Mouse (Mus musculus): Measurements from ENCODE around the gene Bub1b.
"Not testable (repeated sequence)": the region's sequence is repeated elsewhere in the genome, so short reads cannot be mapped to it uniquely, and the experiment has no call there.

Bub1b gene

DNA sequence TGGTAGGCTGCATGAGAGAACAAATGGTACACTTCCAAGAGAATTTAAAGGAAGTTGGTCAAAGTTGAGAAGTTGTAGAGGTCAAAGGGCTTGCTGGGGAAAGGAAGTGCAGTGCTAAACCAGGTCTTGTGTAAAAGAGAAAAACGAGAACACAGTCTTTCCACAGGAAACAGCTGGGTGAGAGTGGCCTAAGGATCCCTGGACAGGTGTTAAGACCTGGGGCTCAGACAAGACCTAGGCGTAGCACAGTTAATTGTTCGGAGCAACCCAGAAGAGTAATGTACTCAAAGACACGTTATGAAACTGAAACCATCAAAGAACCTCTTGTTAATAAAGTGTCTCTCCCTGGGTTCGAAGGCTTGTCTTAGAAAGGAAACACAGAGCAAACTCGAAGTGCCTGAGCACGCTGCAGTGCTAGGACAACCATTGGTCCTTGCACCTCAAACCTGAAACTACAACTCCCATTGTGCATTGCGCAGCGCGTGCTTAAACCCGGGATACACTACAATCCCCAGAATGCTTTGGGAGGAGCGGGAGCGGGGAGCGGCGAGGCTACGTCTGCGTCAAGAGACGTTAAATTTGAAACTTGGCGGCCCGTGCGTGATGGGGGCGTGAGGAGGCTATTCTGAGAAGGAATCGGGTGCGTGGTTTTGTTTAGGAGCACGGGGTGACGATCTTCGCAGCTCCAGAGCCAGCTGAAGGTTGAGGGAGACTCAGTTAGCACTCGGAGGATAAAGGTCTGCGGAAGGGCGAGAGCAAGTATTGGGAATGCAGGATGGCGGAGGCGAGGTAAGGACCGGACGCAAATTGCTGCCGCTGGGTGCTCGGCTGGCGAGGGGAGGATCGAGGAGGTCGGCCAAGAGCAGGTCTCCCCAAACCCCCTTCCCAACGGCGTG, at the start of gene Bub1b:
TSS of gene Bub1b (plus strand) at position 539 of the 896 bp plus-strand sequence.
- peak; percentile 90 for DNase-seq (ENCODE audit: low spot score)

DNA sequence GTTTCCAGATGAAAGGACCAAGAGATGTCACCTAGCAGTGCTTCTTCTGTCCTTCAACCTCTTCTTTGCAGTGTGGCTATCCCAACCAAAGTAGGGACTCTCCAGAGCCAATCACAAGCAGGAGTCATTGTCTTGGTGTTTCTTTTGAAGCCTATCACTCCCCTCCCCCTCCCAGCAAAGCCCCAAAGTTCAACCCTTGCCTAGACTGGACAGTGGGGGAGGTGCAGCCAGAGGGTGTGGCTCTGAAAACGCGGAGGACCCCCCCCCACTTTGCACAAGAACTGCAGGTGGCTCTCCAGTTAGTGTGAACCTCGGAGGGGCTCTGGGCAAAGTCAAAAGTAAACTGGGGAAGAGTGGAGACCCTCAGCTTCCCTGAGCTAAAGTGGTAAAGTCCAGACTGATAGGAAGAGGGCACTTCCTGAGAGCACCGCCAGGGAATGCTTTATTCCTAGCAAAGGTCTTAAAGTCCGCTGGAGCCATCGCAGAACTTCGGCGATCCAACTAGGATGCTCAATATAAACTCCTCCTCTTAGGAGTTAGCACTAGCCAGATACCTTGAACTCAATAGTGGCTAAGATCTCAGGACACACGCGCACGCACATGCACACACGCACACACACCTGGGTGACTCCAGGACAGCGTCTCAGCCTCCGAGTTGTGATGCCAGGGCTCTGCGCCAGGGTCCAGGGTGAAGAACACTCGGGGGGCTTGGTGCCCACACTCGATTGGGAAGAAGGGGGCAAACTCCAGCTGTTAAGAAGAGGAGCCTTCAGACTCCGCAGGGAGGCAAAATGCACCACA, 49.4 kb upstream of the Bub1b start:
- no peak for DNase-seq (ENCODE audit: low spot score)

DNA sequence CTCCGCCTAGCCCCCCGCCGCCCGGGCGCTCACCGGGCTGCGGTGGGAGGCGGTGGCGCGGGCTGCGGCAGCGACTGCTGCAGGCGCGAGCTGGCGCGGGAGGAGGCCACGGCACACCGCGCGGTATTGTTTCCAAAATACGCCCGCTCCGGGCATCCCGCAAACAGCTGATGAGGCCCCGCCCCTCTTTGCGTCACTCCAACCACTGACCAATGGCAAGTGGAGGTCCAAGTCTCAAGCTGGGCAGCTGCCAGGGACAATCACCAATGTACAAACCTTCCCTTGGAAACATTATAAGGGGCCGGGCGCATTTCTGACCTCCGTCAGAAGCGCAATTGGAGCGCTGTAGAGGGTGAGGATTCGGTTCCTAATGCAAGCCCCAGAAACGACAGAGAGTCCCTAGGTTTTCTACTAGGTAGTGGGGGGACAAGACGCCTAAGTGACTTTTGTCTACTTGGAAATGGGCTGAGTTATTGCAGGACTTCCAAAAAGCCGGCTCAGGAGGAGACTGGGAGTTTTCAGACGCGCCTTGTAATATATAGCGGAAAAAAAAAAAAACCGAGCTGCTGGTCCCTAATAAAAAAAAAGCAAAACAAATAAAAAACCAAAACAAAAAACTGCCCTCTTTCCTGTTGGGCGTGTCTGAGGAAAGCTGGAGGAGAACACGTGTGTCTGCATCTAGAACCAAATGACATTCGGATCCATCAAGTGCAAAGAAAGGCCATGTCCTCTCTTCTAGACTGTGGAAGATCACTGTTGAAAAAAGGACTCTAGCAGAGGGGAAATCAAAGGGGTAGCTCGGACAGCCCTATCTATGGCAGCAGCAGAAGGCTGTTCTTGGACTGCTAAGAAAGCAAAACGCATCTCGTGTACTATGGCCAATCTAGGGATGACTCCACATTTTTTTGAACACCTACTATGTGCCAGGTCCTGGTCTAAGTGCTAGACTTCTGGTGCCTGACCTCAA, 48.2 kb upstream of the Bub1b start, which contains the start of gene Bmf:
TSS of gene Bmf (minus strand) at position 181 of the 967 bp plus-strand sequence.
- DNase-seq (ENCODE audit: low spot score) = peak; percentile 37

DNA sequence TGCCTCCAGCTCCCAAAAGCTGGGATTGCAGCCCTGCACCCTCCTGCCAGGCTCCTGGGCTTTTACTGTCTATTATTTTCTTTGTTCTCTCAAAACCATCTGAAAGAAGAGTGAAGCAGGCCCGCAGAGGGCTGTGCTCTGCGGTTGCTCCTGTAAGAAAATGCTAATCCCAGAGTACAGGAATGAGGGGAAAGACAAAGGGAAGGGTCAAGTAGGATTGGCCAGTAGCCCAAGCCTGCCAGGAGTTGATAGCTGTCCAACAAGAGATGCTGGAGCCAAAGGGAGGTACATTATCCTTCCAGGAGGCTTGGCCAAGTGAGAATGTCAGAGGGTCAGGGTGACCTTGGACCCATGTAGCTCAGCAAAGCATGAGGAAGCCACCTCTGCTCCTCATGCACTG, 46.4 kb upstream of the Bub1b start:
- DNase-seq (ENCODE audit: low spot score) = no peak

DNA sequence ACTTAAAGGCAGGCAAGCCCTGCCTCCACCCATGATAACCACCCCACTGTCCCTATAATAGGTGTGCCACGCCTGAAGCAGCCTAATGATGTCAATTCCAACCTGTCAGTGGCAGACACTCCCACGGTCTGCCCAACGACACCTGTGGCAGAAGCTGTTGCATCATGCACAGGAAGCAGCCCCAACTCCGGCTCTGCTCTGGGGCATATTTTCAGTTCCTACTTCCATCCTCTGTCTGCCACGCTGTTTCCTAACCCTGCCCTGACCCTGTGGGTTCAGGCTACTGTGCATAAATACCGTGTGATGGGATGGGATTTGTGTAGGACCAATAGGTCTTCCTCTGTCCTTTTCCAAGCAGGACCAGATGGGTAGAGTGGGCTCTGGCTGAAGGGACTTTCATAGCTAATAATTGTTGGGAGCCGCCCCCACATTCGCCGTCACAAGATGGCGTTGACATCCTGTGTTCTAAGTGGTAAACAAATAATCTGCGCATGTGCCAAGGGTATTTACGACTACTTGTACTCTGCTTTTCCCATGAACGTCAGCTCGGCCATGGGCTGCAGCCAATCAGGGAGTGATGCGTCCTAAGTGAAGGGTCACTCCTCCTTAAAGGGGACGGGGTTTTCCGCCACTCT, 43.5 kb upstream of the Bub1b start:
- not testable (repeated sequence) for DNase-seq (ENCODE audit: low spot score)

DNA sequence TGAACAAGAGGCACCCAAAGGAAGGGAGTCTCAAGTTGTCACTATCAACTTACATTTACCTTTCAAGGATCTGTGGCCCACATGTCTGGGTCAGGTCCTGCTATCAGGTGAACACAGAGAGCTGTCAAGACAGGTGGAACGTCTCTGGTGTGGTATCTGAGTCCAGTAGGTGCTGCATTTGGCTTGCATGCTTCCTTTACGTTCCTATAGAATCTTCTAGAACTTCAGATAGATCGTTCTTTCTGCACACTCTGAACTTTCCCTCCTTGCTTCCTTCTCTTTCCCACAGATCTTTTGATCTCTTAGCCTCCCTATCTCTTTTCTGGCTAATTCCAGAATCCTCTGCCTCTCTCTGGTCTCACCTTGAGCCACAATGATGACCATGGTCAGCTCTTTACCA, 39.6 kb upstream of the Bub1b start:
- DNase-seq (ENCODE audit: low spot score) = no peak

DNA sequence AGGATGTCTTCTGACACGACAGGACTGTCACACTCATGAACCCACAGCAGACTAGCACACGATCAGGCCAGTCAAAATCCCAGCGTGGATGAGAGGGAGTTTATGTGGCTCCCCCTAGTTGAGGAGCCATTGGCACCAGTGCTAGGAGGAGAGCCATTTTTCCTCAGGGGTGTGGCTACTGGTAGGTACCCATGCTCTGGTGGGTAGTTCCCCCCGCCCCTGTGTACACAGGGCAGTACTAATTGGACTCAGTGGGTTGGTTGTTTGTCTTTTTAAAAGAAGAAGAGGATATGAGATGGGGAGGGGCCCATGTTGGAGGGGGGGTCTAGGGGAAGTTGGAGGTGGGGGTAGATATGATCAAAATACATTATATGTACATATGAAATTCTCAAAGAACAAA, 36.0 kb upstream of the Bub1b start:
- DNase-seq (ENCODE audit: low spot score) = no peak

DNA sequence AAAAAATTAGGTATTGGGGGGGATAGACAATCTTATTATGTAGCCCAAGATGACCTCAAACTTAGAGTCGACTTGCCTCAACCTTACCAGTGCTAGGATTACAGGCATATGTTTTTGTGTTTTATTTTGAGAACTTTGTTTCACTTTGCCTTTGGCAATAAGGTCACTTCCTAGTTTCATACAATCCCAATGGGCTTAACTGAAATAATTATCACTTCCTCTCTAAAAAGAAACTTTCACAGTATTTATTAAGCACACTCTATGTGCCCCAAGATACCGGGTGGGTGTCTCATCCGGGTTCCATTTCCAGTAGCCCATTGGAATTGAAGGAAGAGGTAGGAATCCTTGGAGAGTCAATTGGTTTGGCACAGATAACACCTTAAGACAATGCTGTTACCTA, 35.6 kb upstream of the Bub1b start:
- DNase-seq (ENCODE audit: low spot score) = no peak

DNA sequence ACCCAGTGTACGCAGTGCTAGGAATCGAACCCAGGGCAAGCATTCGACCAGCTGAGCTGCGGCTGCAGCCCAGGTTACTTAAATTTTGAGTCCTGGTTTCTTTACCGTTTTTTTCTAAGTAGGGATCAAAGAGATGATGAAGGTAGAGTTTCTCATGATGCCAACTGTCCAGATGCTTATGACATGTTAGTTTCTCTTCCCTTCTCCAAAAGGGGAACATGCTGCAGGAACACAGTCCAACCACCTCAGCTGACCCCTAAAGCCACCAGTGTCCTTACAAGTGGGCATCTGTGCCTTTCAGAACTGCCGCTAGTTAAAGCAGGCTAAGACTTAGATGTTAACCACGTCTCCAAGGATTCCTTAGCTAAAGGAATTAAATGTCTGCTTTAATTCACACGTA, 30.8 kb upstream of the Bub1b start:
- no peak for DNase-seq (ENCODE audit: low spot score)

DNA sequence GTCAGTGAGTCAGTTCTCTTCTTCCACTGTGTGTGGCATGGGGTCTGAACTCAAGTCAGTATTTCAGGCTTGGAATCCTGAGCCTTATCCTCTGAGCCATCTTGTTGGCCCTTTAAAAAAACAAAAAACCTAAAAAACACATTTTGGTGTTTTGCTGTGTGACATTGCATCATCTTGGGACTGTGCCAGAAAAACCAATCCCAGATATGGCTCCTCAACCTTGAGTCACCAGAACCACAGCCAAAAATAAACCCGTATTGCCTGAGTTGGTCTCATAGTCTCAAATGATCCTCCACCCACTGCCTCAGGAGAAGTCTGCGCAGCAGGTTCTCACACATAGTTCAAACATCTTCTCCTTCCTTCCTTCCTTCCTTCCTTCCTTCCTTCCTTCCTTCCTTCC, 27.1 kb upstream of the Bub1b start:
- DNase-seq (ENCODE audit: low spot score) = no peak

DNA sequence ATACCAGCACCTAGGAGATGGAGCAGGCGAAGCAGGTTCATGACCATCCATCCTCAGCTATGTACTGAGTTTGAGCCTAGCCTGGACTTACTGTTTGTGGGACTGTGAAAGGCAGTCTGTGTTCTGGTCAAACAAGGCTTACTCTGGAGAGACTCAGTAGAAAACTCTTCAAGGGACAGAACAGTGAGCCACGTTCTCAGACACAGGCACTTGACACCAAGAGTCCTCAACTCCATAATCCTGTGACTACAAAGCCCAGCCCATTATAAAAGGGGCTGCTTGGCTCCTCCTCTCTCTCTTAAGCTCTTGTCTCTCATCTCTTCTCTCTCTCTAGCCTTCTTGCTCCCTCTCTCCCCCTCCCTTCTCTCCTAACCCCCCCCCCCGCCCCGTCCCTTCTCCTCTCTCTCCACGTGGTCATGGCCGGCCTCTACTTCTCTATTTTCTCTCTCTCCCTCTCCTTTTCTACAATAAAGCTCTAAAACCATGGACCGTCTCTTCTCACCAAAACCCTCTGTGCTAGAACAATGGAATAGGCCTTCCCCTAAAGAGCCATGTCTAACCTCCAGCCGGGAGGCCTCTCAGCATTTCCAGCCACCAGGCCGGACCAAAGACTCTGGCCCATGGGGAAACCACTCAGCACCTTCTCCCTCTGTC, 25.7 kb upstream of the Bub1b start:
- no peak for DNase-seq (ENCODE audit: low spot score)

DNA sequence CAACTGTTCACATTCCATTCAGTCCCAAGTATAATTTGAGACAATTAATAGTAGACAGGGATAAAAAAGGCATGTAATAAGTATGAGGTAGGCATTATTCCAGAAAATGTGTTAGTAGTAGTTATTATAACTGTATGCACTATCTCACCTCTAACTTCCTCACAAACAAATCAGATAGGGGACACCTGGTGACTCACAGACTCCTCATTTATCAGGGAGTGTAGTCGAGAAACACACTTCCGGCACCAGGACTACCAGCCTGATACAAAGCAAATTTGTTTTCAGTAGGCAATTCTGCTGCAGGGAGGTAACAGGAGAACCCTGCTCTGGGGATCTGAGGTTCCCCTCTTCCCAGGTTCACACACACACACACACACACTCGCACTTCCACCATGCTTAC, 24.9 kb upstream of the Bub1b start:
- no peak for DNase-seq (ENCODE audit: low spot score)

DNA sequence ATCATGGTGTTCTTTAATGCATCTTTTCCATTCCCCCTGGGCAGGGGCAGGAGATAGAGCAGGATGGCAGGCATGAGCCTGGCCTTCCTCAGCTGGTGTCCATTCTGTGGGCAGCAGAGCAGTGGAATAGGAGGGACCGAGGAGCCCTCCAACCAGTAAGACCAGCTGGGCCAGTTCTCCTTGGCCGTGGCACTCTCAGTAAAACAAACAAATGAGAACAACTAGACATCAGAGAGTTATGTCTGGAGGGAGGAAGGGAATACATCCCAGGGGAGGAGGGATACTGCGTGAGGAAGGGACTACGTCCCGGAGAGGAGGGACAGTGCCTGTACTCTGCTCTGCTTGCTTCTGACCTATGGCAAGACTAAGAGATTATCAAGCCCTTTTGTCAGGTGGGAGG, 12.0 kb upstream of the Bub1b start:
- no peak for DNase-seq (ENCODE audit: low spot score)

DNA sequence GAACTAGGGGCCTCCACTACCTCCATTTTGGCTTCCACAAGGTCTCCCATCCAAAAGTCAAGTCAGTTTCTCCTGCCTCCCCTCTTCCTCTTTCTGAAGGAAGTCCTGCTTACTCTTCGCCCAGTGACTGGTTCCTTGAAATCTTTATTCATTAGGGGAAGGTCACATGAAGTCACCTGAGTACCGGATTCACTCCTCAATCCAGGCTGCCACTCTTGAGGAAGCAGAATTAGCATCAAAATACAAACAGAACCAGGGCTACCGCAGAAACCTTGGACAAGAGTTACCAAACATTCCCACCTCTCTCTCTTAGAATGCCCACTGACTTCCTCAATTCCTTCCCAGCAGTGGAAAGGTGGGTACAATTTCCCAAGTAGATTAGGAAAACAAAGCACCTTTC, 10.3 kb upstream of the Bub1b start:
- no peak for DNase-seq (ENCODE audit: low spot score)

DNA sequence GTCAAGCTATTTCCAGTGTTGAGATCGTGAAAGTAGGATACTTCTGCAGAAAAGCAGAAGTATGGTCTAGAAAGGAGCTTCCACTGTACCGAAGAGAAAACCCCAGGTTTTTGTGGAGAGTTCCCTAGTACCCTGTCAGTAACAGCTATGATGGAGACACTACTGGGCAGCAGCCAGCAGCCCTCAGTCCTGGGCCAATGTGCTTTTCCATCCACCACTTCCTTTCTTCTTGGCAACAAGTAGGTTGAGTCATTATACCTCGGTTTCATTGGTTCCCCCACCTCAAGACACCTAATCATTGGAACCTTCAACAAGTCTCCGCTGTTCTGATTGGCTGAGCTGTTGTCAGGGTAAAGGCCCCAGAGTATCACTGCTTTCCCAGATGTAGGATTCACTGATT, 6.9 kb upstream of the Bub1b start:
- no peak for DNase-seq (ENCODE audit: low spot score)

DNA sequence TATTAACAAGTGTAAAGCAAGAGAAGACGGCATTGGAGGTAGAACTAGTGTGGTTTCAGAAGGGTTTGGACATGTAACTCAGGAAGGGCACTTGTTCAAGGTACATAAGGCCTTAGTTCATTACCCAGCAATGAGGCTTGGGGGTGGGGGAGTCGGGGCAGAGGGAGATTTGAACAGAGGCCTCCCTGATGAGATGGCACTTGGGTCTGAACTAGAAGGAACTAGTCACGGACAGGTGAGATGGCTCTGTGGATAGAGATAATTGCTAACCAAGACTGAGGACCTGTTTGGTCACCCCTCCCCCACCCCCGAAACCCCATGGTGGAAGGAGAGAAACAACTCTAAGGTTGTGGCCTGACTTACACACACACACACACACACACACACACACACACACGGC, 1.1 kb downstream of the Bub1b start:
- DNase-seq (ENCODE audit: low spot score) = peak; percentile 20

DNA sequence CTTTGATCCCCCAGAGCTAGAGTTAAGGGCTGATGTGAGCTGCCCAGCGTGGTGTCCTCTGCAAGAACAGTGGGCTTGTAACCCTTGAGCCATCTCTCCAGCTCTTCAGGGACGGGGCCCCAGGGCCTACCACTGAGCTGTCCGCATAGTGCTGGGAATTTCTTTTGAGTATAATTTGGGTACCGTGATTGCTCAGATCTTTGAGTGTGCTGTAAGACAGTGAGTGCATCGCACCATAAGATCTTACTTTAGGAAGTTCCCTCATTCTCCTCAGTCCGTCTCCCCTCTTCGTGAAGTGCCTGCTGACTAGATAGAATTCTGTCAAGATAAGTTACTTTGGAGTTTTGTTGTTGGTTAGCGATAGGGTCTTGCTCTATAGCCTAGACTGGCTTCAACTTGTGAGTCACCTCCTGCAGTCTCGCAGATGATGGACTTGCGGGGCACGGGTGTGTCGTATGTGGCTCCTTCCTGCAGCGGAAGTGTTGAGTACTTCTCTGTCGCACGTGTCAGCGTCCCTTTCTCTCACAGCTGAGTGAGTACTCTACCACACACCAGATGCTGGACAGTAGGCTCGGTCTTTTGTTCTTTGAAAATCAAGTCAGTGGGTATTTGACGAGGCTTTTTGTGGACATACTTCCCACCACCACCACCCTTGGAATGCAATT, 3.7 kb downstream of the Bub1b start:
- DNase-seq (ENCODE audit: low spot score) = no peak

DNA sequence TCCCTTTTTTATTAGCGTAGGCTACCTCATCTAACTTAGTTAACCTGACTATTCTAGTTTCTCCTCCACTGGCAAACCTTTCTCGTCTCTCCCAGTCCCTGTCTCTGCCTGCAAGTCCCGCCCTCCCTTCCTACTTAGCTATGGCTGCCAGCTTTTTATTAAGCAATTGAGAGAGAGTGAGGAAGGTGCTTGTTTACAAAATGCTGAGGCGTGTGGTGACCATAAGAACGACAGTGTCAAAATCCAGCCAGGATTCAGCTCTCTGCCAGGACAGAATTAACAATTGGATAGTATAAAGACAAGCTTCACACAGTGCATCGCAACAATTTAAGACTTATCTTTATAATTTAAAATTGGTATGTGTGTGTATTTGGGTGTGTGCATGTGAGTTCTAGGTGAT, 6.1 kb downstream of the Bub1b start:
- no peak for DNase-seq (ENCODE audit: low spot score)

DNA sequence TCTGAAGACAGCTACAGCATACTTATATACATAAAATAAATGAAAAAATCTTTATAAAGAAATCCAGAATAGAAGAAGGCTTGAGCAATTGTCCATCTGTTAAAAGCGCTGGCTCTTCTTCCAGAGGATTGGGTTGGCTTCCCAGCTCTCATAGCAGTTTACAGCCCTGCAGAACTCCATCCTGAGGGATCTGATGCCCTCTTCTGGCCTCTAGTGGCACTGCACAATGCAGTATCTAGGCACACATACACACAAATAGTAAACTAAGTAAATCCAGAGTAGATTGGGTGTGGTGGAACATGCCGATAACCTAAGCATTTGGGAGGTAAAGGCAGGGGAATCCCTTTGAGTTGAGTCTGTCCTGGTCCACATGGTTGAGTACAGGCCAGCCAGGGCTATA, 8.0 kb downstream of the Bub1b start:
- no peak for DNase-seq (ENCODE audit: low spot score)

DNA sequence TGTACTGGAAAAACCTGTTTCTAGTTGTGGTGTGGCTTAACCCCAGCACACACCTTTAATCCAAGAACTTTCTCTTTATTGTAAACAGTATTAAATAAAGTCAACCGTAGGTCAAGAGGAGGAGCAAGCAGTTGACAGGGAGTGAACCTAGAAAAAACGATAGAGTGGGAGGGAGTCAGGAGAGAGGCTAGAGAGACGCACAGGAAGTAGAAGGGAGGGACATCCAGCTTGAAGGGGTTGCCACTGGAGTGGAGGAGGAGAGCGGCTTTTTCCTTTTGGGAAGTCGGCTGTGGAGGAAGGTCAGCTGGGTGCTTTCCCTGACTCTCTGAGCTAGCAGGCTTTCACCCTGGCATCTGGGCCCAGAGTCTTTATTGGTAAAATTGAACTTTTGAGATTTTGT, 9.0 kb downstream of the Bub1b start:
- no peak for DNase-seq (ENCODE audit: low spot score)

DNA sequence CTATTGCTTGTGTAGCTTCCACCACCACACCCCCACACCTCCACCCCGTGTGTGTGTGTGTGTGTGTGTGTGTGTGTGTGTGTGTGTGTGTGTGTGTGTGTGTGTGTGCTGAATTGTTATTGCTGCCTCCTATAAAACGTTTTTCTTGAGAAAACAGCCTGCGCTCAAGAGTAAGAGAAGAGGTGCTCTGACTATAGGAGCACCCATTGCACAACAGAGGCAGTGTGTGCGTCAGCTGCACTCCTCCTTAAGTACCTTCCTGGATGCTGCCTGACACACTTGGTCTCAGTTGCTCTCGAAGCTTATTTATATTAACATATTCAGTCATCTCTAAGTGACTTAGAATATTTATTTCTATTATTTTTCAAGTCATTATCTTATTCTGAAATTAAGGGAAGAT, 20.0 kb downstream of the Bub1b start:
- DNase-seq (ENCODE audit: low spot score) = no peak

Measured in c-Kit-positive CD71-positive TER-119-positive erythroid progenitor cells, embryonic 14.5 days (primary cell).